In the genomic region with DNA sequence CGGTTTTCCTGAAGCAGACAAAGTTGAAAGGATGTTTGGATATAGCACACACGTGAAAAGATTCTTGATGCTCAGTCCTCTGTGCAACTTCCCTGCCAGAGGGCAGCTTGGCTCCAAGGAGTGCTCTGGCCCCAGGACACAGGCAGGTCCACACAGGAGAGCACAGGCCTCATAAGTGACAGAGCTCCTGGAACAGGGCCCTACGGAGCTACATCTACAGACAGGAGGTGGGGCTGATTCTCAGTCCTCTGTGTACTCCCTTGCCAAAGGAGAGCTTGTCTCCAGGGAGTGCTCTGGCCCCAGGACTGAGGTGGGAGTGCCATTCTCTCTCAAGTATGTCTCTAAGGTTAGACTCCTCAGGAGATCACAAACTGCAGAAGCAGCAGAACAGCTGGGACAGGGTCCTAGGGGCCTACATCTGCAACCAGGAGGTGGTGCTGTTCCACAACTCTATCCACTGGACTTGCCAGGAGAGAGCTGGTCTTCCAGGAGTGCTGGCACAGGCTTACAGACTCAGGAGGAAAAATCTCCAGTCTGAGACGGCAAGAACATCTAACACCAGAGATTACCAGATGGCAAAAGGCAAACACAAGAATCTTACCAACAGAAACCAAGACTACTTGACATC, we compare ENCODE assay signal across 9 mouse cellular contexts.
A peak's percentile ranks its signal among the peaks of the same experiment; 100 is the strongest.
DNase-seq lines count a peak whose midpoint lies in the region; ATAC-seq and TF ChIP-seq lines count a peak whose summit lies in the region.
"Had no signal": no experiment of that assay in that cellular context is flagged by ENCODE, and none has a peak within 500 bp of the region (broad histone marks: within the 10 kb centered on the region; RNA-seq: fewer than 3 reads in every experiment).

No protein-coding gene starts in this region.

- peak; percentile 16 to 23 for DNase-seq in heart, adult 18-20 months
- DNase-seq in cerebellum, adult 9-10 months: peak; percentile 29
- DNase-seq in lung, postnatal 25 days (ENCODE audit: low spot score): peak; percentile 1
- DNase-seq in urinary bladder, postnatal 36 days (ENCODE audit: low spot score in 2 of 2): peak; percentile 7 to 14
- DNase-seq in thymus, adult 2 months: no peak

- no peaks in the 10 kb centered on the region for H3K4me1 ChIP-seq in heart, embryonic 11.5 days (ENCODE audit: control insufficient read depth, insufficient read depth, low read length)
- H3K4me1 ChIP-seq in thymus, adult 2 months (replicated peaks; ENCODE audit: control insufficient read depth, insufficient read depth, low read length): no peaks in the 10 kb centered on the region
- H3K4me1 ChIP-seq: hindbrain, embryonic 15.5 days had no signal

- H3K79me2 ChIP-seq in C2C12 (ENCODE audit: control insufficient read depth, insufficient read depth): no peaks in the 10 kb centered on the region

- H3K4me2 ChIP-seq in heart, embryonic 11.5 days: no peak overlapping the region
- H3K4me2 ChIP-seq: hindbrain, embryonic 15.5 days had no signal

- no peak for ATAC-seq in heart, embryonic 11.5 days (replicated peaks; ENCODE audit: insufficient number of reproducible peaks, low FRiP score, low TSS enrichment)
- ATAC-seq in granulocyte monocyte progenitor cell, adult 5-6 weeks (replicated peaks; ENCODE audit: poor library complexity, severe bottlenecking): peak; percentile 52

- peak; percentile 12 for TF ChIP-seq CTCF in C2C12 (IDR thresholded peaks at IDR 0.05; ENCODE audit: control insufficient read depth, insufficient read depth, insufficient read length)
- no peak for TF ChIP-seq CTCF in thymus, adult 2 months (IDR thresholded peaks at IDR 0.05; ENCODE audit: borderline replicate concordance, control insufficient read depth, extremely low read depth, insufficient read depth, low read length, poor library complexity)

- H3K79me3 ChIP-seq in C2C12 (ENCODE audit: low read depth): no peaks in the 10 kb centered on the region

- no peaks in the 10 kb centered on the region for H3K9me3 ChIP-seq in heart, embryonic 11.5 days (replicated peaks; ENCODE audit: control insufficient read depth, low read length)
- H3K9me3 ChIP-seq: hindbrain, embryonic 15.5 days had no signal

- H3ac ChIP-seq in C2C12 (ENCODE audit: control insufficient read depth, insufficient read length, low read depth): no peak overlapping the region

- TF ChIP-seq POLR2A in thymus, adult 2 months (IDR thresholded peaks at IDR 0.05; ENCODE audit: control insufficient read depth, extremely low read depth, insufficient read depth, low read length, poor library complexity): no peak

- H3K27ac ChIP-seq in heart, embryonic 11.5 days (ENCODE audit: low read depth, low read length): no peak overlapping the region
- no peak overlapping the region for H3K27ac ChIP-seq in thymus, adult 2 months (ENCODE audit: control insufficient read depth, insufficient read depth, low read length)
- H3K27ac ChIP-seq: hindbrain, embryonic 15.5 days had no signal

- no peak overlapping the region for H3K4me3 ChIP-seq in heart, embryonic 11.5 days (ENCODE audit: low read depth, low read length)
- no peak overlapping the region for H3K4me3 ChIP-seq in C2C12 (ENCODE audit: insufficient read depth, poor library complexity, severe bottlenecking)
- H3K4me3 ChIP-seq in thymus, adult 2 months (ENCODE audit: control insufficient read depth, insufficient read depth, low read length): no peak overlapping the region
- H3K4me3 ChIP-seq: hindbrain, embryonic 15.5 days had no signal

- H3K27me3 ChIP-seq in heart, embryonic 11.5 days (ENCODE audit: control insufficient read depth, insufficient read depth, low read length): no peaks in the 10 kb centered on the region
- no peaks in the 10 kb centered on the region for H3K27me3 ChIP-seq in C2C12 (ENCODE audit: control insufficient read depth, insufficient read depth, insufficient read length)
- H3K27me3 ChIP-seq in thymus, adult 2 months (ENCODE audit: control insufficient read depth, insufficient read depth, low read length): no peaks in the 10 kb centered on the region
- H3K27me3 ChIP-seq: hindbrain, embryonic 15.5 days had no signal

- WGBS in heart, embryonic 11.5 days (ENCODE audit: insufficient replicate concordance): 61% methylated on average over 4 of the region's 4 CpGs
- 87% methylated on average over 4 of the region's 4 CpGs for WGBS in thymus, adult 2 months

- H3K36me3 ChIP-seq in heart, embryonic 11.5 days (ENCODE audit: control insufficient read depth, insufficient read depth, low read length): no peaks in the 10 kb centered on the region
- no peaks in the 10 kb centered on the region for H3K36me3 ChIP-seq in C2C12 (ENCODE audit: control insufficient read depth, insufficient read depth)
- no peaks in the 10 kb centered on the region for H3K36me3 ChIP-seq in thymus, adult 2 months (ENCODE audit: control insufficient read depth, insufficient read depth, low read length)
- H3K36me3 ChIP-seq: hindbrain, embryonic 15.5 days had no signal

- H3K9ac ChIP-seq in heart, embryonic 11.5 days (ENCODE audit: low read depth, low read length): no peak overlapping the region
- H3K9ac ChIP-seq: hindbrain, embryonic 15.5 days had no signal

TF ChIP-seq in C2C12, 6 proteins besides CTCF, POLR2A, EP300 and RAD21:
- no peak for TF ChIP-seq MYOD1 (IDR thresholded peaks at IDR 0.05; ENCODE audit: control insufficient read depth, insufficient read length, low read depth)
- no peak for TF ChIP-seq MAX (IDR thresholded peaks at IDR 0.05)
- no peak for TF ChIP-seq FOSL1 (IDR thresholded peaks at IDR 0.05; ENCODE audit: insufficient read depth, low read length, poor library complexity, severe bottlenecking)
- TF ChIP-seq CEBPB (IDR thresholded peaks at IDR 0.05; ENCODE audit: low read depth): no peak
- TF ChIP-seq MYOG (IDR thresholded peaks at IDR 0.05; ENCODE audit: control insufficient read depth, extremely low read depth, insufficient read length): no peak
- no peak for TF ChIP-seq USF1 (IDR thresholded peaks at IDR 0.05; ENCODE audit: low read depth)
